Mouse (Mus musculus): ENCODE measurements around the gene Nwd2.

GRCm38 (mm10) chr5:63821860-63822259 lies 173.0 kb downstream of the Nwd2 start:
- no peak for TF ChIP-seq CTCF (IDR thresholded peaks at IDR 0.05; ENCODE audit: insufficient read depth, low read length)
- no peak for TF ChIP-seq POLR2A (IDR thresholded peaks at IDR 0.05; ENCODE audit: borderline replicate concordance, extremely low read depth, low read depth, low read length)

All from lung, adult 2 months (tissue).